Mouse (Mus musculus) thymus, adult 2 months (tissue): ENCODE data around the gene Raver1.

Experiments
- CTCF ChIP-seq: fragments of 200-500 bp; IDR thresholded peaks from 2 replicates; pipeline ENCODE4 v1.5.1; 2012; ENCODE audit warnings: mild to moderate bottlenecking, control low read depth, low read length, moderate library complexity, borderline replicate concordance; ENCODE audit not compliant: control insufficient read depth, poor library complexity, insufficient read depth; ENCODE audit errors: extremely low read depth
- POLR2A ChIP-seq: fragments of 200-500 bp; IDR thresholded peaks from 2 replicates; pipeline ENCODE4 v1.6.1; 2012; ENCODE audit warnings: mild to moderate bottlenecking, low read length, control low read depth, moderate library complexity; ENCODE audit not compliant: control insufficient read depth, poor library complexity, insufficient read depth; ENCODE audit errors: extremely low read depth

DNA sequence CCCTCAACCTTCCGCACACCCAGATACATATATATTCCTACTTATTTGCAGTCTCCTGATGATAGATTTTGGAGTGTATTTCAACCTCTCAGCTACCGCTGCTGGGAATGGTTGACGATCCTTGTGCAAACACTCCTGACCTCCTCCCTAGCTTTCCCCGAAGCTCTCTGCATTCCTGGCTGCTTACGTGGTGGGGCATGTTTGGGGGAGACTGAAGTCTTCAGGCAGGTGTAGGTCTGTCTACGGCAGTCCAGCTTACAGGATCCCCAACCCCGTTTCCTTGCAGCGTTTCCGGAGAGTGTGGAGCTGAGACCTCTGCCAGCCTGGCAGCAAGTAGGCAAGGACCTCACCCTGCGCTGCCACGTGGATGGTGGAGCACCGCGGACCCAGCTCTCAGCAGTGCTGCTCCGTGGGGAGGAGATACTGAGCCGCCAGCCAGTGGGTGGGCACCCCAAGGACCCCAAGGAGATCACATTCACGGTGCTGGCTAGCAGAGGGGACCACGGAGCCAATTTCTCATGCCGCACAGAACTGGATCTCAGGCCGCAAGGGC is 66.5 kb downstream of the Raver1 start:
- TF ChIP-seq POLR2A, result no peak
- no peak for TF ChIP-seq CTCF
